Mouse (Mus musculus): ENCODE measurements around the gene Arl10.
A peak's percentile ranks its signal among the peaks of the same experiment; 100 is the strongest.
"Not testable (repeated sequence)": the region's sequence is repeated elsewhere in the genome, so short reads cannot be mapped to it uniquely, and the experiment has no call there.

Gene Arl10

DNA sequence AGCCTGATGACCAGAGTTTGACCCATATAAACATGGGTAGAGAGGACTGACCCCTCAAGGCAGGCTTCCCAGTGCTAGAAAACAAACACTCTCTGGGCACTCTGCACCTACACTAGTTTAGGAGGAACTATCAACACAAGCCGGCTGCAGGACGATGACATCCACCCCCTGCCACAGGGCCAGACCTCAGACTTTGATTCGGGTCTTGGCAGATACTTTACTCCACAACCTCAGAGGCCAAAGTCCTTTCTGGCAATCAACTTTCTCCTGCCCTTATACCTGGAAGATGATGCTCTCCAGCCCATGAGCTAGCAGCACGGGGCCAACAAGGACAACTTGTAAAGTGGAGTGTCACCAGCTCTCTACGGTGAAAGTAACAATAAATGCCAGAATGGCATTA is 8.0 kb downstream of the Arl10 start:
- DNase-seq (ENCODE audit: low spot score): no peak

DNA sequence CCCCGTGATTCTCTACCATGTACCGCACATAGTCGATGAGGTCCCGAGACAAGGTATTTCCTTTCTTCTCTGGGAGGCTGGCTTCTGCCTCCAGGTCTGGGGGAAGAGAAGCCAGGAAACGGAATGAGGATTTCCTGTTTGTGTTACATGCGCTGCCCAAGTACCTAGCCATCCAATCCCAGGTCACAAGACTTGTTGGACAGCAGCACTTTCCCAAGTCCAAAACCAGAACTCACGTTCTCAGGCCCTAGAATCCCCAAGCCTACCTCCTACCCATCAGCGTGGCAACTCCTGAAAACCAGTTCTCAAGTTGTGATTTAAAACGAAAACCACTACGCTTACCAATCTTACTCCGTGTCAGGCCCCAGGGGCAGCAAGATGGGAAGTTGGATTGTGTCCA is 11.0 kb downstream of the Arl10 start:
- DNase-seq (ENCODE audit: low spot score): no peak

DNA sequence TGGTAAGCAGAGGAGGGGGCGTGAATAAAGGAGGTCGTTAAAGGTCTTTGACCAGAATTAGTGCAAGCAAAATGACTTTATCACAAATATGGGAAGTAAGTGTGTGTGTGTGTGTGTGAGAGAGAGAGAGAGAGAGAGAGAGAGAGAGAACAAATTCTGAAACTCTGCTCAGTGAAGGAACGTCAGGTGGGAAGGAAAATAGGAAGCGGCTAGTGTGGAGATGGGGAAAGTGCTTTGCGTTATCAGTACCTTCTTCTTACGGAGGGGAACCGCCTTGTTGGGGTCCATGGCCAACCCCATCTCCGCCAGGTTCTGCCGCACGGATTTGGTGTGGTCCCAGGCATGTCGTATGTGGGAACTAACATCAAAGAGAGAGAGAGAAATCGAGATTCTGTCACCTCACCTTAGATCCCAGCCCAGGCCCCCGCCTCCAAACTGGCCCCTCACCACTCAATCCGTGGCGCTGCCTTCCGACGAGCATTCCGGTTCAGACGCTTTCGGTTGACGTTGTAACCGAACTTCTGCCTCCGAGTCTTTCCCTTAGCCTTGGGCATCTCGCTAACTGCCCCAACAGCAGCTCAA is 14.7 kb downstream of the Arl10 start:
- no peak for DNase-seq (ENCODE audit: low spot score)

DNA sequence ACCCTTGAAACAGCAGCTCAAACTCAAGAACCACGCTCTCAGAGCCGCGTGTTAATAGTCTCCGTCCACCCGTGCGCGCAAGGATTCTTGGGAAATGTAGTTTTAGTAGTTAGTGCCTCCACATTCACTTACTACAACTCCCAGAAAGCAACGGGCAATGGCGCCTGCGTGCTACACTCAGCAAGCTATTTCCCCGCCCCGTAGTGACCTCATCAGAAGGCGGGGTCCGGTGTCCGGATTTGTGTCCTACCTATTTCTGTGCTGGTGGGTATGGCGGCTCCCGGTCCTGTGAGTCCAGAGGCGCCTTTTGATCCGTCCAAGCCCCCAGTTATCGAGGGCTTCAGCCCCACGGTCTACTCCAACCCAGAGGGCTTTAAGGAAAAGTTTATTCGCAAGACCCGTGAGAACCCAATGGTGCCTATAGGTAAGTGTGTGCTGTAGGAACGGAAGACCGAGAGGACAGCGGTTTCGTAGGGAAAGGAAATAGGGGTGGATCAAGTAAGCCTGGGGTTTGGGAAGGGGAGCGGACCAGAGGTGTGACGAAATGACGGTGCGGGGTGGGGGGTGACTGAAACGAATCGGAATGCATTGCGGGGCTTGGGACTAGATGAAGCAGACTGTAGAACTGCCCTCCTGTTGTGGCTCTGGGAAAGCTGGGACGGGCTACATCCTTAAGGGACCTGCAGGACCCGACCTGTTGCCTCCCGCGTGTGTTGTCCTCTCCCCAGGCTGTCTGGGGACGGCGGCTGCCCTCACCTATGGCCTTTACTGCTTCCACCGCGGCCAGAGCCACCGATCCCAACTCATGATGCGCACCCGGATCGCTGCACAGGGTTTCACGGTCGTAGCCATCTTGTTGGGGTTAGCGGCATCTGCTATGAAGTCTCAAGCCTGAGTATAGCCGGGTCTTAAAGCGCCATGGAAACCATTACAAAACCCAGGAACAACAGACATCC is 15.5 kb downstream of the Arl10 start, which contains the start of the genes Nop16 and Higd2a:
Nop16 (minus strand) TSS at position 95 of the 956 bp plus-strand sequence.
Higd2a (plus strand) TSS at position 212 of the 956 bp plus-strand sequence.
- DNase-seq (ENCODE audit: low spot score): peak; percentile 96

DNA sequence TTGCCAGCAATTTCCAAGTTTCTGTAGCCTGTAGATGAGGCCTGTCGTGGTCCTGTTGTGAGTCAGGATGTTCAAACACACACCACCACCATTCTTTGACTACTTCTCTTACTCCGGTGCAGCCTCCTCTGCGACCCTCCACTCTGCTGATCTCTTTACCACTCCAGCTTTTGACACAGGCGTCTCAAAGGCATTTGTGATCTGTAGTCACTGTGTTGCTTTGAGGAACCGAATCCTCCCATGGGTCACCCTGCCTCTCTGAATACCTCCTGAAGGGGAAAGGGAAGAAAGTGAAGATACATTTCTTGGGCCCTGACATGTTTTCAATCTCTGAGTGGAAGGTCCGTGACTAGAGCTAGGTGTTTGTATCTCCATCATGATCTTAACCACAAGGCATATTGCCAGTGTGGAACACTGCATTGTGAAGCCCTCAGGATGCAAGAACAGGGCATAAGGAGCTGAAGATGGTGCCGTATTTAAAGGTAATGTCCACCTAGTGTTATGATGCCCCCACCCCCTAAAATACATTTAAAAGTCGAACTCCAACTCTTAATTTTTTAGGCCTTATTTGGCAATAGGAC is 17.1 kb downstream of the Arl10 start:
- no peak for DNase-seq (ENCODE audit: low spot score)

DNA sequence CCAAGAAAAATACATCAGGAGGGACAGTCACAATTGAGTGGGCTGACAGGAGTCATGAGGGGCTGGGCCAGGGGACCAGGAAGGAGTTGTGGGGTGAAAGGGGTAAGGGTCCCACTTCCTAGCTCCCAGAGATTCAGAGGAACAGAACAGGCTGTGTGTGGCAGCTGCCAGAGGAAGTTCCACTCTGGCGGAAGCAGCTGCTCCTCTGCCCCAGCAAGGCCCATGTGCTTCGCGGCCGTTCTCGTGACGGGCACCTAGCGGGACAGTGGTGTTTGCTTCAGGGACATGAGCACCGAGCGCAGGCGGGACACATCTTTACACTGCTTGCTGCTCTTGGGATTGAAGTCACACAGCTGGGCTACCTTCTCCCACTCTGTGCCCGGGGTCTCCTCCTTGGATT is 18.8 kb downstream of the Arl10 start:
- DNase-seq (ENCODE audit: low spot score): no peak

DNA sequence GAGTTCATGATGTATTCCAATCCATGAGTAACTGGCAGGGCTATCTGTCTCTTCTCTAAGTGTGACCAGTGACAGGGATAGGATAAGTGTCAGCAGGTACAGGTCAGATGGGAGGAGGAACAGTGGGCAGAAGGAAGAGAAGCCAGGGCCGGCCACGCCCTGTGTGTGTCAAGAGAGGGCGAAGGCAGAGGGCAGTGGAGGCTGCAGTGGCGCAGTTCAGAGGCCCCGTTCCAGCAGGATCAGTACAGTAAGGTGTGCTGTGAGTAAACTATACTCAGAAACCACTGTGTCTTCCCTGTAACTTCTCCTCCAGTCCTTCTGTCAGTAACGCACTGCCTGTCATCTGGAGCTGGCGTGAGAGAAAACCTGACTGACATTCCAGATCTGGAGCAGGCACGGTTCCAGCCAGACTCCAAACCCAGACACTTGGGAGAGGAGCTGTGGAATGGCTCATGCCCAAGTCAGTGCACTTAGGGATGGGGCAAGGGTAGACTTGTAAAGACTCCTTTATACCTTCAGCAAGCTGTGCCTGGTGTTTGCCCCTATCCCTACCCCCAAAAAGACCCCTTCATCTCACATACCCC is 21.4 kb downstream of the Arl10 start:
- DNase-seq (ENCODE audit: low spot score): no peak

DNA sequence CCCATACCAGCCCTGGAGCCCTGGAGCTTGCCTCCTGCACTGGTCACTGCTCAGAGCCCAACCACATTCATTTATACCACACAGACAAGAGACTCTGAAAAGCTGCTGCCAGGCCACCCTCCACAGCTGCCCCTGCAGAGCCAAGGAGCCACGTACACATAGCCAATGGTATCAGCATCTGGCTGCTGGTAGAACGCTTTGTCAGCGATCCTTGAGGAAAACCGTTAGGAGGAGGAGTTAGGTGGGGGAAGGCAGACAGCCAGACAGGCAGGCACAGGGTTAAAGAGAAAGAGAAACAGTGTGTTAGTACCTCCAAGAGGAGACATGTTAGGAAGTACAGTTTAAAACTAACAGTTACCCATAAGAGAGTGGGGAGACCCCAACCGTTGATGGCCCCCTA is 22.1 kb downstream of the Arl10 start:
- DNase-seq (ENCODE audit: low spot score): no peak

DNA sequence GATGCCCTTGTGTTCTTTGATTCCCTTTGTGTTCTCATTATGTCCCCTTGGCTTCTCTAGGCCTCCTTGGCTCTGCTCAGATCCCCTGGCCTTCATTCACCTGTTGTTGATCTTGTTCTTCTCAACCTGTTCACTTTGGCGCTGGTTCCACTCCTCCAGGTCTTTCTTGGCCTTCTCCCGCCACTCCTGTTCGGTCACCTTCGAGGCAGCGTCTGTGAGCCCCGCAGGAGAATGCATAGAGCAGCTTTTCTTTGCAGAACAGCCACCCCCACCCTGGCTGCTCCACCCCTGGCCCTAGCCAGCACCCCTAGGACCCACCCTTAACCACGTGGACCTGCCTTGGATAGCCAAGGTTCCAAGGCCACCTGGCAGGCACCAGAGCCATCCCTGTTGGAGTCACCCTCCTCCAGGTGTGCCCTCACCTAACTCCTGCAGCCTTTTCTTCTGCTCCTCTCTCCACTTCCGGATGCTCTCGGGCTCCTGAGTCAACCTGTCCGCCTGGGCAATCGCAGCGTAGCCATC is 23.9 kb downstream of the Arl10 start:
- DNase-seq (ENCODE audit: low spot score): no peak

DNA sequence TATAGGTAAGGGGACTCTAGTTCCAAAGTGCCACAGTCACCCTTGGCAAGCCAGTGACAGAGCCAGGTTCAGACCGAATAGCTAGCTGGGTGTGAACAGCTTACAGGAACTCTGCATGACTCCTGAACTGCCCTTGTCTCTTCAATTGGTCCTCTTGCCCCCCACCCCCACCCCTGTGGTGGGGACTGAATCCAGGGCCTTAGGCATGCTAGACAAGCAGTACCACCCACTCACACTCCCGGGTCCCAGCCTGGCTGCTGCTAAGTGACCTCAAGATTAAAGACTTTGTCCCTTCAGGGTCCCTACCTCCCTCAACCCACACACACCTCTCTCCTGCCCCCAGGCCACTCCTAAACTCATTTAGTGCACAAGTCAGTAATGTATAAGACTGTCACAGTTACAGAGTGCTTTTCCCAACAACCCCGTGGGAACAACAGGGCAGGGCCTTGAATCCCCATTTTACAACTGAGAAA is 27.9 kb downstream of the Arl10 start:
- DNase-seq (ENCODE audit: low spot score): no peak

DNA sequence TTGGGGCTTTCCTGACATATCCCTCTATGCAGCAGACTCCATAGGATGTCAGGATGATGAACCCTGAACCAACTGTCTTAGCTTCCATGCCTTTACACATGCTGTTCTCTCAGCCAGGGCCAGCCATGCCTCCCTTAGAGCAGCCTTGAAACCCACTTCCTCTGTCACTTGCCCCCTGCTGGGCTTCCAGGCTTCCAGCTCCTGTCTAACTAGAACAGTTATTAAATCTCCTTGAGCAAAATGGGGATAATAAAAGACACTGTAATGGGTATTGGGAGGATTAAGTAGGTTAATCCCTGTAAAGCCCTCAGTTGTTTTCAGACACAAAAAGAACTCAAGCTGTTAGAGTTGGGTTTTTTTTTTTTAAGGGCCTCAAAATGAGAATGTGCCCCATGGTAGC is 28.7 kb downstream of the Arl10 start:
- no peak for DNase-seq (ENCODE audit: low spot score)

DNA sequence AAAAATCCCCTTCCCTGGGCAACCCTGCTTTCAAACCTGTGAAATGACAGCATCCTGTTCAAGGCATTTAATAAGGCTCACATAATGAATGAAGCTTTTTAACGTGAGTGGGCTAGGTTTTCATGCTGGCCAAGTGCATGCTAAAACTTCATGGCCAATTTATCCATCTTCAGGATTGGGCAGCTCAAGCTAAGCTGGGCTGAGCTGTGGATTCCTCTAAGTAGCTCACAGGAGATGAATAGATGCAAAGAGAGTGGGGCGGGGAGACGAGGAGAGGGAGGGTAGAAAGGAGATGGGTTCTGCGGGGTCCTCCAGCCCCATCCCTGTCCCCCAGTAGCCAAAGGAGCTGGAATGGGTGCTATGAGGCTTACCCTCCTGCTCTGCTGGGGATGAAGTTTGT is 29.4 kb downstream of the Arl10 start:
- no peak for DNase-seq (ENCODE audit: low spot score)

DNA sequence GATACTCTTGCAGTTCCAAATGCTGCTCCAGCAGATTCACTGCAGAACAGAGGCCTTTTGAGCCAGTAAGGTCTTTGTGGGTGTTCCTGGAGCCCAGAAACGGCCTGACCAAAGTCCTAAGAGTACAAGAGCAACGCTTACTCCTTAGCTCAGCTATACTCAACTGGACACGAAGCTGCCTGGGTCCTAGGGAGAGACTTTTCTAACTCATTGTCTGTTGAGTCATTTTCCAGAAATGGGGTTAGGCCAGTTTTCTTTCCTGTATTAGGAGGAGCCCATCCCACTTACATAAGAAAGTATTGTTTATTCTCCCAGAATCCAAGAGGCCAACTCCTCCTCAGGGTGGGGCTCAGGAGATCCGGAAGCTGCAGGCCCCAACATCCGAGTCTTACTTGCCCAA is 30.6 kb downstream of the Arl10 start:
- no peak for DNase-seq (ENCODE audit: low spot score)

DNA sequence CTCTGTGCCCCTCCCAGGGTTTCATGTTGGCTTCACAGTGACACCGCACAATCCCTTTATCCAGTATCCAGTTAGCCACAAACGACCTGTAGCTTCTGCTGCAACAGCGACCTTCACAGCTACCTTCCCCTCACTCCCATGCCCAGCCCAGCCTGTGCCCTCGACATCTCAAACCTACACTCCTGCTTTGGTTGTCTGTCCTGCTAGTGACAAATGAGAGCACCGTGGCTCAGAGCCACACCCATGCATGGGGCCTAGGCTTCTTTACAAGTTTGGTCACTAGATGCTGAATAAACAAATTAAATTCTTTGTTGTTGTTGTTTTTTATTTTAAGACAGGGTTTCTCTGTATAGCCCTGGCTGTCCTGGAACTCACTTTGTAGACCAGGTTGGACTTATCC is 32.4 kb downstream of the Arl10 start:
- no peak for DNase-seq (ENCODE audit: low spot score)

DNA sequence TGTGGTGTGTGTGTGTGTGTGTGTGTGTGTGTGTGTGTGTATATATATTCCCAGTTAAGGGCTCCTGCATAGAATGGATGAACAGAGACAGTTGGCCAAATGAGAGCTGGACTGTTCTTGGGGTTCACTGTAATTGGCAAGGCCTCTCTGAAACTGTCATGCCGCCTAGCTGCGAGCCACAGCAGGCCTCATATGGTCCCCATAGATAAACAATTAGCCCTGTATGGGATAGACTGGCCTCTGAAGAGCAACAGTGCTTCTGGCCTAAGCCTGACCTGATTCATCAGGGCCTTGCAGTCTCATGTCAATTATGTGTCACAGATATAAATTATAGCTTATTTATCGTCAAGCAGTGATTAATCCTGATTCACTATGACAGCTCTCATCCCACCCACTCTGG is 33.2 kb downstream of the Arl10 start:
- DNase-seq (ENCODE audit: low spot score): no peak

DNA sequence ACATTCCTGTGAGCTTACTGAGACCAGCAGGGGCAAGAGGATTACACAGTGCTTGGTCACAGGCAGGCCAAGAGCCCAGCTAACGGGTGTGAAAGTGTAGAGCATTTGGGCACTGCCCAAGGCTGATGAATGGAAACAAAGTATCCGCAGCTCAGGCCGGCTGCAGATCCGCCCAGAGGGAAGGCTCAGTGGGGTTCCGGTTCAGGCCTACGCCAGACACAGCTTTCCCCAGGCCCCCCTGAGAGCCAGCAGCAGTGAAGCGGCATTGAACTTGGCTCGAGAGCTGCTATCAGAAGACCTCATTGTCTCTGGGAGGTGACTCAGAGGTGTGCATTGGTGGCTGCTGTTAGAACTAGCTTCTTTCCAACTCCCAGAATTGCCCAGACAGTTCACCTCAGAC is 33.9 kb downstream of the Arl10 start:
- peak; percentile 69 for DNase-seq (ENCODE audit: low spot score)

DNA sequence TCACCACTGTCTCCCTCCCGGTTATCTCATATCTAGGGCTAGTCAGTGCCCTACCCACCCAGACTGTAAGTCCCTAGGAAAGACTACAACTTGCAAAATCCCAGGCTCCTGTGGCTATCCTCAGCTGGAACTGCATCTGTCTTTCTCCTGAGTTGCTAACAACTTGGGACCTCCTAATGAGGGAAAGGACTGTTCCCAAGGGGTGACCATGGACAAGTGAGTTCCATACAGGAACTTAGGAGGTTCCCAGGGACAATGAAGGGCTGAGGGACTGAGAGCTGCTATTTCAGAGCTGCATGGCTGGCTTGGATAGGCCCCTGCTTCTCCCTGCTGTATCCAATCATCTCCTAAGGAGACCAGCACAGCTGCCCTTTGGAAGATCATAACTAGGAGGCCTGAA is 34.5 kb downstream of the Arl10 start:
- no peak for DNase-seq (ENCODE audit: low spot score)

DNA sequence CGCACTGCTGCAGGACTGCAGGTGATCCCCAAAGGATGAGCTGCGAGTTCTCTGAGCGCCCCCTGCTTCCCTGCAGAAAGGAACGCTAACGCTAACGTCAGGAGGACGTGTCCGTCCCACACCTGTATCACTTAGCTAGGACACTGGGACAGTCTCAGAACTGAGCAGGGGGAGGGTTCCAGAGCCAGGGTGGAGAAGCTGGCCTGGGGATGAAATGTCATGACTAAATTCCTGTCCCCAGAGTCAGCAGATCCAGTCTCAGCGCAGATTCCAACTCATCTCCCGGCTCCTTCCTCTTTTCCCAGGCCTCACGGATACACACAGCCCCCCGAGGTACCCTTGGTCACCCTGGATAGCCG is 35.8 kb downstream of the Arl10 start:
- no peak for DNase-seq (ENCODE audit: low spot score)

DNA sequence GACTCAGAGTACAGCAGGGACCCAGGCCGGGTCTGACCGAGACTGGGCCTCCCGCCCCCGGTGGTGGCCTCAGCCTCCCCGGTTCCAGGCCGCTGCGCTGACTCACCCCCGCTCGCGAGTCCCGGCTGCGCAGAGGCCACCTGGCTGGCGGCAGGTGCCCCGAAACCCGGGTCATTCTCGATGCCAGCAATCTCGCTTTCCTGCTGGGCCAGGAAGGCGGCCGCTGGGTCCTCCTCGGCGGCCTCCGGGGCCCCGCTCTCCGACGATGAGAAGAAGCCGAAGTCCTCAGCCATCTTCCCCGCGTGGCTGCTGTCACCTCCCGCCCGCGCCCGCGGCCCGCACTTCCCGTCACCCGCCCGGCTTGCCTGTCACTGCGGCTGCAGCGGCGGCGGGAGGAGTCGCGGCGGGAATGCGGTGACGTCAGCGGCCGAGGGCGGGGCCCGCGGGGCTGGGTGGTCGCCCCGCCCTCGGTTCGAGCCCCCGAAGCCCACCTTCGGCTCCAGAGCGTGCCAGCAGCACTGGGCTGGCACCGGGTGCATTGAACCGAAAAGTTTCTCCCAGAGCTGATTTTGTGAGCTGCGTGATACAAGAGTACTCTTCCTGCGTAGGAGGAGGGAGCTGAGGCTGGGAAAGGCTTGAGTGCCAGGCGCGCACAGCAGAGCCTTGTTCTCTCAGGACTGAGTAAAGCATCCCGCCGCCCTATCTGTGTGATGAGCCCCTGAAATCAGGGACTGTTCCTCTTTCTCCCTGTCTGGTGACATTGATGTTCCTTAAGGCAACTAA is 36.3 kb downstream of the Arl10 start, which contains the start of gene Cltb:
Cltb (minus strand) TSS at position 373 of the 783 bp plus-strand sequence.
- peak; percentile 95 for DNase-seq (ENCODE audit: low spot score)

DNA sequence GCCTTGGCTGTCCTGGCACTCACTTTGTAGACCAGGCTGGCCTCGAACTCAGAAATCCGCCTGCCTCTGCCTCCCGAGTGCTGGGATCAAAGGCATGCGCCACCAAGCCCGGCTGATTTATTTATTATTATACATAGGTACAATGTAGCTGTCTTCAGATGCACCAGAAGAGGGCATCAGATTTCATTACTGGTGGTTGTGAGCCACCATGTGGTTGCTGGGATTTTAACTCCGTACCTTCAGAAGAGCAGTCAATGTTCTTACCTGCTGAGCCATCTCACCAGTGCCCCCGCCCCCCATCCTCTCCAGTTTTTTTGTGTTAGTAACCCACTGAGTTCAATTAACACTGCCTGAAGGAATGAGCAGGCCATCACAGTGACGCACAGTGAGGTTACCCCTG is 38.3 kb downstream of the Arl10 start:
- DNase-seq (ENCODE audit: low spot score): not testable (repeated sequence)

DNA sequence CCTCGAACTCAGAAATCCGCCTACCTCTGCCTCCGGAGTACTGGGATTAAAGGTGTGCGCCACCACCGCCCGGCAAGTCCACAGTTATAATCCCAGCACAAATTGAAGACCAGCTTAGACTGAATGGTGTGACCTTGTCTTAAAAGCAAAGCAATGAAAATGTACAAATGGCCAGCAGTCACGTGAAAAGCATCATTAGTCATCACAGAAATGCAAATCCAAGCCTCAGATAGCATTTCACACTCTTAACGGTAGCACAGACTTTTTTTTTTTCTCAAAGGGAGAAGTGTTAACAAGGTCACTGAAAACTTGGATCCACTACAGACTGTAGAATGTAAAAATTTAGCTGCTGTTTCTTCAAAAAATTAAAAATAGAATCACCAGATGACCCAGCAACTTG is 41.5 kb downstream of the Arl10 start:
- DNase-seq (ENCODE audit: low spot score): no peak

DNA sequence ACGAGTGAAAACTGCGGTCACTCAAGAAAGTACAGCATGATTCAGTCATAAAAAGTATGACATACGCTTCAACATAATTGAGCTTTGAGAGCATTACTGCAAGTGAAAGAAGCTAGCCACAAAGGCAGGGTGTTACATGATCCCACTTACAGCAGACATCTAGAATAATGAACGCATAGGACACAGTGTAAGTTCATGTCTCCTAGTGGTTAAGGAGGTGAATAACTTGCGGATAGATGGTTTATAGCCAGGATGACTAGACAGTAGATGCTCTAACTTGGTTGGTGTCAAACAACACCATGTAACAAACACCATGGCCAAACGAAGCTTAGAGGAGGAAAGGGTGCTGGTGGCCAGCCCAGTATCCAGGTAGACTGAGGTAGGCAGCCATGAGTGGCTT is 42.2 kb downstream of the Arl10 start:
- no peak for DNase-seq (ENCODE audit: low spot score)

Data from testis, postnatal 10 days (tissue).